Mouse (Mus musculus) WW6 (cell line): ENCODE results near the gene Ankrd44.

Source experiments
- DNase-seq: peaks from one replicate; pipeline ENCODE4 v3.0.0-alpha.2; 2013; ENCODE audit warnings: low read depth, low spot score

The Ankrd44 gene

GRCm38 (mm10) chr1:54922707-54923106, 3.5 kb downstream of the Ankrd44 start:
- no peak for DNase-seq

DNA sequence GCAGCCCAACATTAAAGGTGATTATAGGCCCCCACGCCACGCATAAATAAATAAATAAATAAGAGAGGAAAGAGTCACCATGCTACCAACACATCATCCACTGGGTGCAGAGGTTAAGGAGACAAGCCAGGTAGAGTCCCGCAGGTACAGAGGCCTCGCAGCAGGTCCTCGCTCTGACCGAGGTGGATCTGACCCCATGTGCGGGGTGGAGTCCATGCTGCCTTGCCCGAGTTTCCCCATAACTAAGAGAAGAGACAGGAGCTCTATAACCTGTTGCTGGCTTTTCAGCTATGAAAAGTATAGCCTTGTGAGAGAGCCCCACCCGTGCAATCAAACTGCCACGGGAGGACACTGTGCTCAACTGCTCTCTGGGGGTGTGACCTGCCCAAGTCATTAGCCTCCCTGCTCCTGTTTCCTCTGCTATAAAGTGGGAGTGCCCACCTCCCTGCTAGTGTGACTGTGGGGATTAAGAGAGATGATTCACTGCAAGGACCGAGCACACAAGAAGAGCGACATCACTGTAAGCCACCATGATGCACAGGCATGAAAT, 4.1 kb downstream of the Ankrd44 start:
- no peak for DNase-seq

DNA sequence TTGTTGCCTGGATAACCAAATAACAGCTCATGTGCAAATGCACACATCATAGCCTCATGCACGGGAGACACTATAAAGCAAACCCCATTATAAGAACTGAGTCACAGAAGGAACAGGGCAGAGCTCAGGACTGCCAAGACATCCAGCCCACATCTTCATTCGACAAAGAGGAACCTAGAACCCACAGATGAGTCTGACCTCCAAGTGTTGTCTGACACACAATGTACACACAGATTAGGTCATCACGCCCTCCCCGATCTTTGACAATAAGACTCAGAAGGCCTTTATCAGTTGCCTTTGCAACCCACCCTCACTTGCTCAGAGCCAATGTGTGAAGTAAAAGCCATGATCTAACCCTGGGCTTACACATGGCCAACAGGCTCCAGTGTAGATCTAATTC, 6.1 kb downstream of the Ankrd44 start:
- no peak for DNase-seq

- no peak for DNase-seq
Measured at GRCm38 (mm10) chr1:54916456-54916855, 9.7 kb downstream of the Ankrd44 start.

- DNase-seq: no peak
Measured at GRCm38 (mm10) chr1:54914387-54914786, 11.8 kb downstream of the Ankrd44 start.

- DNase-seq: no peak
Measured at GRCm38 (mm10) chr1:54913379-54913873, 12.8 kb downstream of the Ankrd44 start.

- DNase-seq: no peak
Measured at GRCm38 (mm10) chr1:54913063-54913335, 13.2 kb downstream of the Ankrd44 start.

GRCm38 (mm10) chr1:54912290-54913062, 13.7 kb downstream of the Ankrd44 start:
- DNase-seq: no peak

GRCm38 (mm10) chr1:54911256-54911610, 15.0 kb downstream of the Ankrd44 start:
- DNase-seq: no peak

- DNase-seq: no peak
Measured at GRCm38 (mm10) chr1:54910489-54911255, 15.5 kb downstream of the Ankrd44 start.

DNA sequence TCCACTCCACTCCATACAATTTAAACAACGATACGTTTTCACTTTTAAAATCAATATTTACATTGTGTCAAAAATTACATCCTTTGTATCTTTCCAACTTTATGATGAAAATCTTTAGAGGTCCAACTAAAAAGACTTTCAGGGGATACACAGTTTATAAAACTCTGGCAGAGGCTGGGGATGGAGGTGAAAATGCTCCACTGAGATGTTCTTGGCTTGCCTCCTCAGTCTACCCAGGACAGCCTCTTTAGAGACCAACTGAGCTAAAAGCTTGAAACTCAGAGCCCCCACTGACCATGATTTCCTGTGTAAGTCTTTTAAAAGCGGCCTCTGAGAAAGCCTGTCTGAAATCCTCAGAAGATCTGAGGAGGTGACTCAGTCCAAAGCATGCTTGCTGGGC, 17.4 kb downstream of the Ankrd44 start:
- DNase-seq: no peak

DNA sequence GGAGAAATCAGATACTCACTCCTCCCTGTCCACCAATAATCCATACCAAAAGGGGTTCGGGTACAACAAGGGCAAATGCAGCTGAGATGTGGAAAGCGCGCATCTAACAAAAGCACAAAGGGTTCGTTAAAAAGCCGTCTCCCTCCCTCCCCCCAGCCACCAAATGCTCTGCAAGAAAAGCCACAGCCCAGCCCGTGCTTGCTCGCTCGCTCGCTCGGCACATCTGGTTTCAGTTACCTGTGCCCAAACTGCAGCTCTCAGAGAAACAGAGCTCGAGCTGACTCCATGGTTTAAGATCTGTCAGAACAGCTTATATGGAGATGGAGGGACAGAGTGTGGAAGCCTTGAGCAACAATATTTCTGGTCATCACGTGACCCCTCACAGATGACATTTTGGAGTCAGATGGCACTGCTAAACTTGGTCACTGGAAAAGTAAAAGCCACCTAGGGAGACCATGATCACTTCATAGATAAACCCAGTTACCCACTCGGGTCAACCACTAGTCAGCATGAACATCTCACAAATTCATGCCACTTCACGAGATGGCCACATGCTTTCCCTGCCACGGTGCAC, 19.0 kb downstream of the Ankrd44 start:
- DNase-seq: no peak

GRCm38 (mm10) chr1:54906322-54906721, 19.9 kb downstream of the Ankrd44 start:
- no peak for DNase-seq

DNA sequence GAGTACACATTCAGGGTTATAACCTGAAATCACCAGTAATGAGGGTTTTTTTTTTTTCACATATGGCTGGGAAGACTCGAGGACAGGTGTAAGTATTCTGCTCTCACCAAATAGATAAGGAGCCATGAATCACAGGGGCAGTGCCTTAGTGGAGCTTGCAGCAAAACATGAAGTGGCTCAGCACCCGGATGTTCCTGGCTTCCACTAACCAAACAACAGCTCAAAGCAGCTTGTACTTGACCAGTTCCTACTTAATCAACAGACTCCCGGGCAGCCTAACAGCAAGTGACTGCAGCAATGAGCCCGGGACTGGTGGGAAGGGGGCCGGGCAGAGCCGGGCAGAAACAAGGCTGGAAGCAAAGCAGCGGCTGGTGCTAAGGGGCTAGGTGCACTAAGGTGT, 20.6 kb downstream of the Ankrd44 start:
- no peak for DNase-seq

DNA sequence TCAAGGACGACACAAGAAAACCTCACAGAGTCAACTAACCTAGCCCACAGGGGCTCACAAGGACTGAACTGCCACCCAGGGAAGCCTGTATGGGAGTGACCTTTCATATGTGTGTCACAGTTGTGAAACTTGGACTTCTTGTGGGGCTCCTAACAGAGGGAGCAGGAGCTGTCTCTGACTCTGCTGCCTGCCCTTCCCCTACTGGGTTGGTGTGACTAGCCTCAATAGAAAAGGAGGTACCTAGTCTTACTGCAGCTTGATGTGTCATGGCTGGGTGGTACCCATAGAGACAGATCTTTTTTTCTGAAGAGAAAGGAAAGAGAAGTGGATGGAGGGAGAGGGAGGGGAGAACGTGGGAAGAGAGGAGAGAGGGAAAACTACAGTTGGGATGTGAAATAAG, 22.0 kb downstream of the Ankrd44 start:
- no peak for DNase-seq

- no peak for DNase-seq
Measured at GRCm38 (mm10) chr1:54902689-54903246, 23.4 kb downstream of the Ankrd44 start.

DNA sequence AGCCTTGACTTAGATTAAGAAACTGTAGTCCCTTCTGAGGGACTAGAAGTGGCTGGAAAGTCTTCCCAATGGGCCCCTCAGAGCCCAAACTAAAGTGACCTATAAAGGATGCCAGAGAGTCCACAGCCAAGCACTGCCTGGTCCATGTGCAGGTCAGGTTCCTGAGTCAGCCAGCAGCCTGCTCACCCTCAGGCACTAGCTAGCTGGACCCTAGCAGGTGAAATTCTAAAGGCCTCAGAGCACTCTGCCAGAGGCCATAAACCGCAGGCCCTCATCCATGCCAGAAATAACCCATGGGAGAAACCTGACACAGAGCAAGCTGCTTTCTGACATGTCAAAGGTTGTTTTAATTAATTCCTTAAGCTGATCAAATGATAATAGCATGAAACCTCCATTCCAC, 25.1 kb downstream of the Ankrd44 start:
- DNase-seq: no peak

DNA sequence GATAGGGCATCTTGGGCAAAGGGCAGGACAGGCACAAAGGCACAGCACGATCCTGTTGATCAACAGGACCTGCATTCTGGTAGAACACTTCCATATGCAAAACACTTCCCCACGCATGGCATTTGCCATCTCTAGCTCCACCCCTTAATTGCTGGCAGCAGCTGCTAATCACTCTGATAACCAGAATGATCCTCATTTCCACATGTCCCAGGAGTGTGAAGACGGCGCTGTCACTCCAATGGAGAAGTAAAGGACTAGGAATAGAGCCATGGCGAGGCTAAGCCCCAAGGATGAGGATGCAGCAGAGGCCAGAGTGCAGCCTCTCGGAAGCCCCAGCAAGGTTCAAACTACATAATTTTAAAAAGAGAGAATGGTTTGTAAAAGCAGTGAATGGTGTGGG, 26.9 kb downstream of the Ankrd44 start:
- no peak for DNase-seq

- DNase-seq: no peak
Measured at GRCm38 (mm10) chr1:54898656-54899084, 27.5 kb downstream of the Ankrd44 start.

GRCm38 (mm10) chr1:54897726-54898125, 28.5 kb downstream of the Ankrd44 start:
- DNase-seq: no peak

- no peak for DNase-seq
Measured at GRCm38 (mm10) chr1:54896109-54897085, 29.8 kb downstream of the Ankrd44 start.
